Mouse (Mus musculus): Measurements from ENCODE around the gene Gm5431. TPM values are rescaled to one million over a fixed set of nuclear protein-coding genes. Genes with fewer than 3 reads are reported as not detected.

Gene Gm5431
- 0.58 TPM for polyA plus RNA-seq (2014; fragmentation: Illumina TruSeq; extraction: RNeasy Lipid Tissue Mini Kit (QIAGEN cat#74804); ENCODE audit: low read depth, low replicate concordance)

DNA sequence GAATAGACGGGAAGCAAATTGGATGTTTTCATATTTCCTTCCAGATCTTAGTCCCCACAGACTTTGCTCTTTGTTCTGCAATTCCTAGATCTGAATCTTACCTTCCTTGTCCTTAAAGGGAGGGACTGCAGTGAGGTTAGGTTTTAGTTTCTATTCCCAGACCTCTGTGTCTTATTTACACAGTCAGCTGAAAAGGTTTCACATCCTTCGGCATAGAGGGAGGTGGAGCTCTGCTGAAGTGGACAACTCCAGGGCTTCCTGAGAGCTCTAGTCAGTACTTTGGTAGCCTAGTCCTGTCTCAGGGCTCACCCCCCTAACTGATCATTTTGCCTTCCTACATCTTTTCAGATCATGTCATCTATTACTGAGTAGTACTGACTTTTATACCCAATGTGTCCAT, at the start of gene Gm5431:
Gene Gm5431, minus strand, starts transcription at position 194 of the 400 bp plus-strand sequence.

DNA sequence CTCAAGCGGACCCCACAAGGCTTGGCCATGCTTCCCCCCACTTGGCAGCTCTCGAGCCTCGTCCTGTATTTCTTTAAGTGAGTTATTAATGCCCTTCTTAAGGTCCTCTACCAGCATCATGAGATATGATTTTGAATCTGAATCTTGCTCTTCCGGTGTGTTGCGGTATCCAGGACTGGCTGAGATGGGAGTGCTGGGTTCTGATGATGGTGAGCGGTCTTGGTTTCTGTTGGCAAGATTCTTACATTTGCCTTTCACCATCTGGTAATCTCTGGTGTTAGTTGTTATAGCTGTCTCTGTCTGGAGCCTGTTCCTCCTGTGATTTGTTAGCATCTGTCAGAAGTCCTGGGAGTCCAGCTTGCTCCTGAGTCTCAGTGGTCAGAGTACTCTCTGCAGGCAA, 44.1 kb upstream of the Gm5431 start, which contains the start of gene Psme2b:
Gene Psme2b, minus strand, starts transcription at position 101 of the 400 bp plus-strand sequence.

GRCm38 (mm10) chr11:48871201-48871772, 30.7 kb downstream of the Gm5431 start, which contains the start of gene Irgm1:
Gene Irgm1 (minus strand): TSS chr11:48871683.

Other genes starting within 250 kb of the Gm5431 start
- 454 TPM for gene Rack1, start 101.9 kb downstream of the Gm5431 start, polyA plus RNA-seq (2014; fragmentation: Illumina TruSeq; extraction: RNeasy Lipid Tissue Mini Kit (QIAGEN cat#74804); ENCODE audit: low read depth, low replicate concordance)
- 20.6 TPM for gene Trim41, start 84.9 kb downstream of the Gm5431 start, polyA plus RNA-seq (2014; fragmentation: Illumina TruSeq; extraction: RNeasy Lipid Tissue Mini Kit (QIAGEN cat#74804); ENCODE audit: low read depth, low replicate concordance)
- 30.1 TPM for gene Trim7, start 76.1 kb downstream of the Gm5431 start, polyA plus RNA-seq (2014; fragmentation: Illumina TruSeq; extraction: RNeasy Lipid Tissue Mini Kit (QIAGEN cat#74804); ENCODE audit: low read depth, low replicate concordance)
- gene Gm12184, start 75.6 kb downstream of the Gm5431 start, polyA plus RNA-seq (2014; fragmentation: Illumina TruSeq; extraction: RNeasy Lipid Tissue Mini Kit (QIAGEN cat#74804); ENCODE audit: low read depth, low replicate concordance): 9.5 TPM
- gene Irgm1, start 30.5 kb downstream of the Gm5431 start, polyA plus RNA-seq (2014; fragmentation: Illumina TruSeq; extraction: RNeasy Lipid Tissue Mini Kit (QIAGEN cat#74804); ENCODE audit: low read depth, low replicate concordance): 21.4 TPM
- gene Psme2b, start 44.0 kb upstream of the Gm5431 start, polyA plus RNA-seq (2014; fragmentation: Illumina TruSeq; extraction: RNeasy Lipid Tissue Mini Kit (QIAGEN cat#74804); ENCODE audit: low read depth, low replicate concordance): 2.5 TPM
- gene Olfr56, start 76.7 kb upstream of the Gm5431 start, polyA plus RNA-seq (2014; fragmentation: Illumina TruSeq; extraction: RNeasy Lipid Tissue Mini Kit (QIAGEN cat#74804); ENCODE audit: low read depth, low replicate concordance): not detected
- gene 9930111J21Rik1, start 77.2 kb upstream of the Gm5431 start, polyA plus RNA-seq (2014; fragmentation: Illumina TruSeq; extraction: RNeasy Lipid Tissue Mini Kit (QIAGEN cat#74804); ENCODE audit: low read depth, low replicate concordance): 2.9 TPM
- gene Gm12185, start 90.0 kb upstream of the Gm5431 start, polyA plus RNA-seq (2014; fragmentation: Illumina TruSeq; extraction: RNeasy Lipid Tissue Mini Kit (QIAGEN cat#74804); ENCODE audit: low read depth, low replicate concordance): 0.26 TPM
- gene Tgtp1, start 92.0 kb upstream of the Gm5431 start, polyA plus RNA-seq (2014; fragmentation: Illumina TruSeq; extraction: RNeasy Lipid Tissue Mini Kit (QIAGEN cat#74804); ENCODE audit: low read depth, low replicate concordance): 7.1 TPM
- 6.3 TPM for gene 9930111J21Rik2, start 149.0 kb upstream of the Gm5431 start, polyA plus RNA-seq (2014; fragmentation: Illumina TruSeq; extraction: RNeasy Lipid Tissue Mini Kit (QIAGEN cat#74804); ENCODE audit: low read depth, low replicate concordance)
- gene Tgtp2, start 162.0 kb upstream of the Gm5431 start, polyA plus RNA-seq (2014; fragmentation: Illumina TruSeq; extraction: RNeasy Lipid Tissue Mini Kit (QIAGEN cat#74804); ENCODE audit: low read depth, low replicate concordance): 10.2 TPM
- 3.8 TPM for gene Ifi47, start 174.4 kb upstream of the Gm5431 start, polyA plus RNA-seq (2014; fragmentation: Illumina TruSeq; extraction: RNeasy Lipid Tissue Mini Kit (QIAGEN cat#74804); ENCODE audit: low read depth, low replicate concordance)
- 5.0 TPM for gene Olfr1396, start 212.7 kb upstream of the Gm5431 start, polyA plus RNA-seq (2014; fragmentation: Illumina TruSeq; extraction: RNeasy Lipid Tissue Mini Kit (QIAGEN cat#74804); ENCODE audit: low read depth, low replicate concordance)
- gene Olfr1395, start 240.1 kb upstream of the Gm5431 start, polyA plus RNA-seq (2014; fragmentation: Illumina TruSeq; extraction: RNeasy Lipid Tissue Mini Kit (QIAGEN cat#74804); ENCODE audit: low read depth, low replicate concordance): not detected